Mouse (Mus musculus): ENCODE measurements around the gene Tfeb.

Tfeb gene

GRCm38 (mm10) chr17:47736856-47737255 is at the start of gene Tfeb:
Gene Tfeb, plus strand, starts transcription at chr17:47737030.
- peak; percentile 87 for DNase-seq (ENCODE audit: low read depth)

- peak; percentile 99 for DNase-seq (ENCODE audit: low read depth)
These were observed 49.2 kb upstream of the Tfeb start for GRCm38 (mm10) chr17:47687409-47688343.

GRCm38 (mm10) chr17:47688344-47688607 is 48.6 kb upstream of the Tfeb start, which contains the start of gene Tomm6:
Gene Tomm6, minus strand, starts transcription at chr17:47688386.
- DNase-seq (ENCODE audit: low read depth), result no peak

DNA sequence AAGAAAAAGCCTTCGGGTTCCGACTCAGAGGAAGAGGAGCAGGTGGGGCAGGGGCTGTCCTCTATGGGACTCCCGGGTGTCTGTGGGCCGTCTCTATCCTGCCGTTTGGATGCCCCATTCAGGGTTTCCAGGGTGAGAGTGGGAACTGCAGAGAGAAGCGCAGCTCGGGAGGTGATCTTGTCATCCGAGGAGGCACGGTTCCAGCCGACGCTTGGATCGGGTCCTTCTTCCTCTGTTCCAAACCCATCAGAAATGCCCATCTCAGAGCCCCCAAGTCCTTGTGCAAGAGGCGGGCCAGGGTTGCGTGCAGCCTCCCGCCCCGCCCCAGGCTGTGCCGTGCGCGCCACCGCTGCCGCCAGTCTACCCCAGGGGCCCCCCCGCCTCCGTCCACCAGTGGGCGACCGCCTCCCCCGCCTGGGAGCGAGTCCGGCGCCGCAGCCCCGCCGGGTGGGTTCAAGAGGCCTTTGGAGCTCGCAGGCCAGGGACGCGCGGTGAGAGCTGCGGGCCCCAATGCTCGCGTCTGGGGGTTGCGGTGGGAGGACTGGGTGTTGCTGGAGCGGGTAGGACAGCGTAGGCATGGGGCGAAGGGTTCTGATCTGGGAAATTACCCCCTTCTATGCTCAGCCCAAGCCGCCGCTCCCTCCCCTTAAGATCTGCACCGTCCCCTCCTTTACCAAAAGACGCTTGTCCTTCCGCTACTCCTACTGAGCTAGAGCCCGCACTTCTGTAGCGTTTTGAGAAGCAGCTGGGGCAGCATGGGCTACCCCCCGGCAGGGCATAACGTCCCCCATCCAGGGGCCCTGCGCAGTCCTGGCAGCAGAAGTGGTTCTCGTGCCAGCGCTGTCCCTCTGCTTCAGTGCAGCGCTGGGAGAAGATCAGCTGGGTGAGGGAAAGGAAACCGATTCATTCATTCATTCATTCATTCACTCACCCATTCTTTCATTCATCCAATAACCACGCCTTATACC is 47.9 kb upstream of the Tfeb start, which contains the start of gene Frs3:
Frs3 (plus strand) TSS at position 423 of the 968 bp plus-strand sequence.
- DNase-seq (ENCODE audit: low read depth), result peak; percentile 57

- DNase-seq (ENCODE audit: low read depth), result no peak
These were observed 46.9 kb upstream of the Tfeb start for GRCm38 (mm10) chr17:47689894-47690293.

GRCm38 (mm10) chr17:47691650-47692049 is 45.2 kb upstream of the Tfeb start:
- no peak for DNase-seq (ENCODE audit: low read depth)

GRCm38 (mm10) chr17:47693671-47694441 is 43.0 kb upstream of the Tfeb start:
- DNase-seq (ENCODE audit: low read depth), result peak; percentile 10

- no peak for DNase-seq (ENCODE audit: low read depth)
These were observed 42.6 kb upstream of the Tfeb start, which contains the start of gene Gm21981 for GRCm38 (mm10) chr17:47694442-47694502. Gene Gm21981, minus strand, starts transcription at chr17:47694455.

DNA sequence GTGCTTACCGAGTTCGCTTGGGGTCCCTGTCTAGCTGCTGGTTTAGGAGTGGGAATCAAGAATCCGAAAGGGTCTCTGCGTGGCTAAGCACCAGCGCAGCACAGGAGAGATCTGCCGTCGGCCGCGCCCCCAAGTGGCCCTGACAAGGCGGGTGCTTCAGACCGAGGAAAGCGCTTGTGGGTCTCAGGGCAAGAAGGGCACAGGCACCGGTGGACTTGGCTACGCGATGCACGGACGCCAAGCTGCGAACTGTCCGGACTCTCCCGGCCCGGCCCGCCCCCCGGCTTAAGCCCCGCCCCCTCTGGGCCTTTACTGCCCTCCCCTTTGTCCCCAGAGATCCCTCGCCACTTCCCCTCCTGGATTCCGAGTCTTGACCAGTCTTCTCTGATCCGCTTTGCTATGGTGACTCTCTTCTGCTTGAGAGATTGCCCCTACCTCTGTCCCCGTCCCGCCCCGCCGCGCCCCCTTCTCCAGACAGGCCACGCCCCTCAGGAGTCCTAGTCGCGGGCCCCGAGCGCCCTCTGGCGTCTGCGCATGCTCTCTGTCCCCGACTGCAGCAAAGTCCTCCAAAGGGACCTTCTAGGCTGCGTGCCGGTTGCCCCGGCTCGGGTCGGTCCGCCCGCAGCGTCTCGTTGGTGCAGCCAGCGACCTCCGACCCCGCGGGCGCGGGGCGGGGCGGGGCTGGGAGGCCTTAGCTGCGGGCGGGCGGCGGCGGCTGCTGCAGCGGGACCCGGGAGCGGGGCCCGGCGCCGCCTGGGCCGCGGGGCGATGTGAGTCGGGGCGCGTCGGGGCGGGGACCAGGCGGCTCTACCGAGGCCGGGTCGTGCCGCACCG is 42.1 kb upstream of the Tfeb start, which contains the start of gene Prickle4:
Prickle4 (minus strand) TSS at position 234 of the 834 bp plus-strand sequence.
- peak; percentile 97 for DNase-seq (ENCODE audit: low read depth)

- DNase-seq (ENCODE audit: low read depth), result peak; percentile 19
These were observed 41.5 kb upstream of the Tfeb start for GRCm38 (mm10) chr17:47695337-47695710.

- DNase-seq (ENCODE audit: low read depth), result no peak
These were observed 38.7 kb upstream of the Tfeb start for GRCm38 (mm10) chr17:47698156-47698555.

DNA sequence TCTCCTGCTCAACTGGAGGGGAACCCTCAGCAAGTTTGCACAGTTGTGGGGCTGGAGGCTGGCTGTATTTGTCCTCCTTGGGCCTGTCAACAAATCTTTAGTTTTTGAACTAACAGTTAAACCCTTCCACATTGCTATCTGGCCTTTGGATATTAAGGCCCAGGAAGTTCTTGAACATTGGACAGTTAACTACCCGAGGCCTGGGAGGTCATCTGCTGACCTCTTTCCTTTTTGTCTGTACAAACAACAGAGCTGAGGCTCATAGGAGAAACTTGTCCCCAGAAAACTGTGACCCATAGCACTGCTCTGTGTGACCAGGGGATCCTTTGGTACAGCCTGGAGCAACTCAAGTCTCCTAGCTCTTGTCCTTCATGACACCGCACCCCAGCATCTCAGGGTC is 37.8 kb upstream of the Tfeb start:
- no peak for DNase-seq (ENCODE audit: low read depth)

- no peak for DNase-seq (ENCODE audit: low read depth)
These were observed 35.0 kb upstream of the Tfeb start for GRCm38 (mm10) chr17:47701793-47702192.

DNA sequence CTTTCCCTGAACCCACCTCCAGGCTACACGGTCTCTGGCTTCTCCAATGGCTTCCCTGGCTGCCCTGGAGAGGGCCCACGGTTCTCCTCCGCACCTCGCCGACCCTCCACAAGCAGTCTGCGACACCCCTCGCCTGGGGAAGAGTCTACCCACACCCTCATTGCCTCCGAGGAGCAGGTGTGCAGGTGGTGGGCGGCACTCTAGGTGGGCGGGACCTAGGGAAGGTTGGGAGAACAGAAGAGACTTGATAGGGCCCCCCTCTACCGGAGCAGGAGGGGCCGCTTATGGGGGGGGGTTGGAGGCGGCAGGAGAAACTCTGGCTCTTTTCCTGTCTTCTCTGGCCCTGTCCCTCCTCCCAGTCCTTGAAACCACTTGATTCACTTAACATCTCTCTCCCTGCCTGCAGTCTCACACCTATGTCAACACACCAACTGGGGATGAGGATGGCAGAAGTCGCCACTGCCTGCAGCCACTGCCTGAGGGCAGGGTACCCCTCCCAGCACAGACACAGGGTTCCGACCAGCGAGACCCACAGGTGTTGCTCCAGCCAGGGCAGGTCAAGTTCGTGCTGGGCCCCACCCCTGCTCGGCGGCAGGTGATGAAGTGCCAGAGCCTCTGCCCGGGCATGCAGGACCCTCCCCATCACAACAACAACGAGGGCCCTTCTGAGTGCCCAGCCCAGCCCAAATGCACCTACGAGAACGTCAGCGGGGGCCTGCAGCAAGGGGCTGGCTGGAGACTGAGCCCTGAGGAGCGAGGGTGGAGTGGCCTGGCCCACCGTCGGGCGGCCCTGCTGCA is 34.1 kb upstream of the Tfeb start:
- DNase-seq (ENCODE audit: low read depth), result no peak

- no peak for DNase-seq (ENCODE audit: low read depth)
These were observed 33.3 kb upstream of the Tfeb start for GRCm38 (mm10) chr17:47703556-47703955.

DNA sequence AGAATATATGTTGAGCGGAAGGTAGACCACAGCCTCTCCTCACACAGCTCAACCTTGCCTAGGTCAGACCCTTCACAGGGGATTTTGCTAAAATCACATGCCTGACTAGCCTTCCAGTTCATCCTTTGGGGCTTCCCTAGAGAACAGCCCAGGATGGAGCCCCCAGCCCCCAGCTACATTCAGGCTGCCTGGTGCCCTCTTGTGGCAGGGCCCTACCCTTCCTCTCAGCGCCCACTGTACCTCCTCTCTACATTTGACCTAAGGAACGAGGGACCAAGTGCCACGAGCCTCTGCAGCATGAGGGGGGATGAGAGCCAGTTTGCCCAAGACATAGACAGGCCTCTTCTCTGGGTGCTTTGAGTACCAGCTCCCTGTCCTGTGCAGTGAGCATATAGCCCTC is 32.1 kb upstream of the Tfeb start:
- no peak for DNase-seq (ENCODE audit: low read depth)

GRCm38 (mm10) chr17:47706196-47706595 is 30.6 kb upstream of the Tfeb start:
- no peak for DNase-seq (ENCODE audit: low read depth)

GRCm38 (mm10) chr17:47707961-47708360 is 28.9 kb upstream of the Tfeb start:
- DNase-seq (ENCODE audit: low read depth), result no peak

DNA sequence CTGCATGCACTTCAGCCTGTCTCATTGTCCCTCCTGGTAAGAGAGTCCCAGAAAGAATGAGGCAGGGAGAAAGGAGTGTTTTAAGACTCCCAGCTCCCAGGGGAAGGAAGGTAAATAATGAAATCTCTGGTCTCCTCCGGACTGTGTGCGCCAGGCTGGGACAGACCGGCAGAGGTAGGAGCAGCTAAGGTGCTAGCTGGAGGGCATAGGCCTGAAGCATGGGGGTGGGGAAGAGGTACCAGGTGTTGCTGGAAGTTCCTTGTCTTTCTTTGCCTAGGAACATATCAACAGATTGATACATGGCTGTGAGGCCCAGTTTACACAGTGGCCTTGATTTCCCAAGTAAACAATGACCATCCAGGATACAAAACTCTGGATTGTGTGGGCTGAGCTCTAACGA is 27.9 kb upstream of the Tfeb start:
- no peak for DNase-seq (ENCODE audit: low read depth)

DNA sequence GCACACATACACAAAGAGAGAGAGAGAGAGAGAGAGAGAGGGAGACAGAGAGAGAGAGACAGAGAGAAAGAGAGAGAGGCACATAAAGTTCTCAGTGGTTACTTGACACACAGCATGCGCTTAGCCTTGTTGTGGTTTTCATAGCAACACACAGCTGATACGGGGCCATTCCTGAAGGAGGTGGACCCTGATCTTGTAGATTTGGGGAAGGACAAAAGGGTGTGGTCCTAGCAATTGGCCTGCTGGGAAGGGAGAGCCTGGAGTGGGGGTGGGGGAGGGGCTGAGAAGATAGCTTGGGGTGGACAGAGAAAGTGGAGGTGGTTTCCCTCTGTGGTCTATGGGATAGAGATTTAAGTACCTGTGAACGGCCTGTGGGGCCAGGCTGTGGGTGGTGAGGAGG is 26.8 kb upstream of the Tfeb start:
- DNase-seq (ENCODE audit: low read depth), result no peak

GRCm38 (mm10) chr17:47711883-47712282 is 24.9 kb upstream of the Tfeb start:
- no peak for DNase-seq (ENCODE audit: low read depth)
